Mouse (Mus musculus) hindbrain, postnatal 0 days (tissue): ENCODE data around the gene Pcid2. TPM values are rescaled to one million over a fixed set of nuclear protein-coding genes. Genes with fewer than 3 reads are reported as not detected.
"Not testable (repeated sequence)": the region's sequence is repeated elsewhere in the genome, so short reads cannot be mapped to it uniquely, and the experiment has no call there.

ENCODE experiments used
- ATAC-seq: fragments of 200-750 bp; cut with Nextera tagmentation; 2 replicates; pipeline ENCODE4 v1.8.0; 2017; ENCODE audit warnings: mild to moderate bottlenecking, moderate TSS enrichment, moderate library complexity
- DNase-seq: peaks from one replicate; pipeline ENCODE4 v3.0.0-alpha.2; 2015; ENCODE audit warnings: low spot score
- H3K27ac ChIP-seq: fragments of 300-500 bp; sonication (generic); 2 replicates; pipeline ENCODE4 v1.5.1; 2014; ENCODE audit warnings: mild to moderate bottlenecking
- H3K27me3 ChIP-seq: fragments of 300-500 bp; sonication (generic); 2 replicates; pipeline ENCODE4 v1.6.1; 2014; ENCODE audit warnings: low read length, mixed read lengths; ENCODE audit not compliant: insufficient read depth
- H3K36me3 ChIP-seq: fragments of 300-500 bp; sonication (generic); 2 replicates; pipeline ENCODE4 v1.6.1; 2014; ENCODE audit warnings: low read length, mixed read lengths; ENCODE audit not compliant: insufficient read depth
- H3K4me1 ChIP-seq: fragments of 300-500 bp; sonication (generic); 2 replicates; pipeline ENCODE4 v1.6.1; 2014; ENCODE audit warnings: antibody characterized with exemption, low read length, mixed read lengths; ENCODE audit not compliant: insufficient read depth
- H3K4me2 ChIP-seq: fragments of 300-500 bp; sonication (generic); 2 replicates; pipeline ENCODE4 v1.6.1; 2014; ENCODE audit warnings: low read depth, mild to moderate bottlenecking, low read length, moderate library complexity, mixed read lengths
- H3K4me3 ChIP-seq: fragments of 300-500 bp; sonication (generic); 2 replicates; pipeline ENCODE4 v1.5.1; 2014; ENCODE audit warnings: low read length
- H3K9ac ChIP-seq: fragments of 300-500 bp; sonication (generic); replicated peaks from 2 replicates; pipeline ENCODE4 v1.6.1; 2014; ENCODE audit warnings: mild to moderate bottlenecking, low read length, moderate library complexity, mixed read lengths
- H3K9me3 ChIP-seq: fragments of 300-500 bp; sonication (generic); 2 replicates; pipeline ENCODE4 v1.6.1; 2016; ENCODE audit warnings: low read length, mixed read lengths
- CTCF ChIP-seq: IDR thresholded peaks from 2 replicates; pipeline ENCODE4 v1.5.1; 2016; ENCODE audit warnings: antibody characterized with exemption, control low read depth, low read depth
- WGBS: fragments of 180-500 bp; shearing (Covaris S2); extraction: QIAGEN DNeasy Blood & Tissue Kit; methylation state at CpG from one replicate; pipeline ENCODE4 v1.1.7; 2014; 5-methylcytosine and 5-hydroxymethylcytosine counted together
- polyA plus RNA-seq: library from polyadenylated mRNA; unstranded; fragments of >200 nt; fragmentation: Nextera tagmentation; extraction: Ambion mirVana; gene quantifications from 2 replicates; pipeline ENCODE4 v1.2.1, GENCODE M21; 2015
- total RNA-seq: library from RNA; depleted of rRNA; stranded (reverse); fragments of >200 nt; gene quantifications from 2 replicates; pipeline ENCODE4 v1.2.3, GENCODE M21; 2014

Gene Pcid2
- total and polyA plus RNA-seq, 2 experiments from 2014 or later: 29.1 to 31.5 TPM

DNA sequence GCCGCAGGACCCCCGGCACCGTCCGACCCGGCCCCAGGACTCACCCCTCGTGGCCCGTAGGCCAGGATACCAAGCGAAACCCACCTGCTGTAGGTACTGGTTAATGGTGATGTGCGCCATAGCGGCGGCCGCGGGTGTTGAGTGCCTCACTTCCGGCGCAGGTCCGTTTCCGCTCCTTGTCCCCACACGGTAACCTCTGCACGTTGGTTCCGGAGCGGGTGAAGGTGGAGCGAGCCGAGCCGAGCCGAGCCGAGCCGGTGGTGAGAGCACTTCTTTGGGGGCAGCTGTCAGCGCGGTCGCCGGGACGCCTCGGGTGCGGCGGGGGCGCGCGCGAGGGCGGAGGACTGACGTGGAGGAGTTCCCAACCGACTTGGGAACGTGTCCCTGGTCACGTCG is 570 bp downstream of the Pcid2 start:
- ATAC-seq (peak; percentile 85), DNase-seq (peak; percentile 95)
- H3K4me3 ChIP-seq: peak overlapping the region; percentile 78
- peak overlapping the region; percentile 97 for H3K4me2 ChIP-seq
- H3K27ac ChIP-seq: peak overlapping the region; percentile 92
- TF ChIP-seq CTCF: no peak
- peaks cover 7% of the 10 kb centered on the region for H3K4me1 ChIP-seq
- peak overlapping the region; percentile 79 for H3K9ac ChIP-seq
- H3K9me3 ChIP-seq: no peaks in the 10 kb centered on the region
- no peaks in the 10 kb centered on the region for H3K27me3 ChIP-seq
- WGBS: under 1% methylated on average over 44 of the region's 45 CpGs
- 0 out of 2 replicates have a peak, but pooled peaks cover 2% of the 10 kb centered on the region for H3K36me3 ChIP-seq

GRCm38 (mm10) chr8:13077542-13077941 is 27.7 kb downstream of the Pcid2 start:
- TF ChIP-seq CTCF: no peak
- Histone ChIP-seq H3K36me3 (peaks cover 81% of the 10 kb centered on the region), H3K9ac (no peak overlapping the region), H3K27me3 (no peaks in the 10 kb centered on the region), H3K27ac (no peak overlapping the region), H3K4me1 (no peaks in the 10 kb centered on the region), H3K4me2 (no peak overlapping the region), H3K9me3 (no peaks in the 10 kb centered on the region), H3K4me3 (no peak overlapping the region)
- ATAC-seq: no peak
- no peak for DNase-seq
- 86% methylated on average over 7 of the region's 7 CpGs for WGBS

DNA sequence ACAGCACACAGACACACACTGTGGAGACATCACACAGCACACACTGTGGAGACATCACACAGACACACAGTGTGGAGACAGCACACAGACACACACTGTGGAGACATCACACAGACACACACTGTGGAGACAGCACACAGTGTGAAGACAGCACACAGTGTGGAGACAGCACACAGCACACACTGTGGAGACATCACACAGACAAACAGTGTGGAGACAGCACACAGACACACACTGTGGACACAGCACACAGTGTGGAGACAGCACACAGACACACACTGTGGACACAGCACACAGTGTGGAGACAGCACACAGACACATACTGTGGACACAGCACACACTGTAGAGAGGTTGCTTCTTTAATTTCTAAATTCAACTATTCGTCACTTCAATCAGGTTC is 29.7 kb downstream of the Pcid2 start:
- ATAC-seq, H3K4me3 ChIP-seq, H3K9ac ChIP-seq, H3K4me1 ChIP-seq, DNase-seq, H3K27ac ChIP-seq, H3K9me3 ChIP-seq, H3K4me2 ChIP-seq, H3K27me3 ChIP-seq: not testable (repeated sequence)
- WGBS: 90% methylated on average over 1 of the region's 1 CpGs
- H3K36me3 ChIP-seq: peaks cover 65% of the 10 kb centered on the region

- ATAC-seq (no peak), DNase-seq (no peak)
- TF ChIP-seq CTCF: no peak
- no peak overlapping the region for H3K4me3 ChIP-seq
- H3K4me2 ChIP-seq: no peak overlapping the region
- H3K9ac ChIP-seq: no peak overlapping the region
- peaks cover 59% of the 10 kb centered on the region for H3K36me3 ChIP-seq
- H3K27me3 ChIP-seq: no peaks in the 10 kb centered on the region
- no peak overlapping the region for H3K27ac ChIP-seq
- H3K4me1 ChIP-seq: no peaks in the 10 kb centered on the region
- WGBS: 91% methylated on average over 8 of the region's 8 CpGs
- H3K9me3 ChIP-seq: no peaks in the 10 kb centered on the region
Measured at GRCm38 (mm10) chr8:13075044-13075443, 30.2 kb downstream of the Pcid2 start.

- no peak for TF ChIP-seq CTCF
- WGBS: 95% methylated on average over 11 of the region's 11 CpGs
- ATAC-seq: no peak
- Histone ChIP-seq H3K4me2 (no peak overlapping the region), H3K27me3 (no peaks in the 10 kb centered on the region), H3K9me3 (no peaks in the 10 kb centered on the region), H3K9ac (no peak overlapping the region), H3K4me1 (no peaks in the 10 kb centered on the region), H3K36me3 (peaks cover 41% of the 10 kb centered on the region), H3K4me3 (no peak overlapping the region), H3K27ac (no peak overlapping the region)
- DNase-seq: no peak
Measured at GRCm38 (mm10) chr8:13073255-13073654, 32.0 kb downstream of the Pcid2 start.

DNA sequence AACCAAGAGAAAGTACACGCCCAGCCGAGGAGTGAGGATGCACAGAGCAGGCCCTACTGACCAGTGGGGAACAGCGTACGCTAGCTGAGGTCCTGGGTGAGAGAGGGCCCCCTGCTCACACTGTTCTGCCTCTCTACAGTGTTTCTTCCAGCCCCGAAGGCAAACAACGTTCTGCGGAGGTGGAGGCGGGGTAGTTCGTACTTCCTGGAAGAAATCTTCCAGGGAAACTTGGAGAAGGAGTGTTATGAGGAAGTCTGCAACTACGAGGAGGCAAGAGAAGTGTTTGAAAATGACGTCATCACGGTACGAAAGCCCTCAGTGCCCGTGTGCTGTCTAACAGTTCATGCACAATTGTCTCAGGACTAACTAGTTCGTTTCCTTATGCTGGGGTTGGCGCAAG is 42.1 kb downstream of the Pcid2 start:
- Histone ChIP-seq H3K27ac (no peak overlapping the region), H3K4me1 (no peaks in the 10 kb centered on the region), H3K4me3 (no peak overlapping the region), H3K36me3 (no peaks in the 10 kb centered on the region), H3K9me3 (no peaks in the 10 kb centered on the region), H3K4me2 (no peak overlapping the region), H3K9ac (no peak overlapping the region), H3K27me3 (no peaks in the 10 kb centered on the region)
- no peak for DNase-seq
- no peak for ATAC-seq
- TF ChIP-seq CTCF: no peak
- 81% methylated on average over 16 of the region's 16 CpGs for WGBS

DNA sequence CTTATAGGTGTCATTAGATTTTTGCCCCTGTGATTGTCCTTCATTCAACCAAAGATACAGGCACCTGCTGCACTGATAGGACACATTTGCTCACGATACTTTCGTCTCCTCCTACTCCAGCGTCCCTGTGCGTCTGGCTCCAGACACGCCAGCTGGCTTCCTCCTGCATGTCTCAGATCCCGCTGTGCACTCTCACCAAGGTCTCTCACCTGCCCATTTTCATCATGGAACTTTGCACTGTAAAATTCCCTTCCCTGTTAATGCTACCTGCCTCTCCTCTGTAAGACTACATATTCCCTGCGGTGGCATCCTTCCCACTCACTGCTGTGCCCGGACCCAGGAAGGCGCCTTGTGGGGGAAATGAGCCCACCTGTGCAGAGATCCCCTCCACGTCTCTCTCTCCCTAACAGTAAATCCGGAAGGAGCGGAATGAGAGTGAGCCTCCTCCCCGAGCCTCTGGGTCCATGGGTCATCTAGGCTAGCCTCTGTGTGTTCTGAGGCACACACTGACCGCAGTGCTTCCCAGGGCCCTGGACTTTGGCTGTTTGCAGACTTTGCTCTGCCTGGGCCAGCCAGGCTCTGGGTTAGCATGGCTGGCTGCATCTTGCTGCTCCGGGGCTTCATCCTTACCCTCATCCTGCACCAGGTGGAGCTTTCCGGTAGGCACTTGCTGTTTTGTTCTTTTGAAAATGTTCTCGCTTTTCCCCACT is 44.7 kb downstream of the Pcid2 start, which contains the start of gene Proz:
Gene Proz, plus strand, starts transcription at position 474 of the 710 bp plus-strand sequence.
- Histone ChIP-seq H3K36me3 (no peaks in the 10 kb centered on the region), H3K27me3 (no peaks in the 10 kb centered on the region), H3K27ac (no peak within 1 kb of the TSS), H3K4me2 (no peak within 1 kb of the TSS), H3K4me1 (no peaks in the 10 kb centered on the region), H3K9ac (no peak within 1 kb of the TSS), H3K9me3 (no peaks in the 10 kb centered on the region), H3K4me3 (no peak within 1 kb of the TSS)
- DNase-seq: no peak
- 79% methylated on average over 17 of the region's 17 CpGs for WGBS
- no peak for TF ChIP-seq CTCF
- no peak for ATAC-seq
